Mouse (Mus musculus) intestine, embryonic 16.5 days (tissue): ENCODE measurements around the gene Palm3. TPM values are rescaled to one million over a fixed set of nuclear protein-coding genes. Genes with fewer than 3 reads are reported as not detected.

Experiments used
- ATAC-seq: fragments of 200-750 bp; cut with Nextera tagmentation; 2 replicates; pipeline ENCODE4 v1.8.0; 2017; ENCODE audit warnings: moderate TSS enrichment, moderate library complexity
- H3K27ac ChIP-seq: fragments of 300-500 bp; sonication (generic); 2 replicates; pipeline ENCODE4 v1.5.1; 2014; ENCODE audit warnings: mild to moderate bottlenecking, low read length
- H3K27me3 ChIP-seq: fragments of 300-500 bp; sonication (generic); replicated peaks from 2 replicates; pipeline ENCODE4 v1.6.1; 2014; ENCODE audit warnings: low read length, control low read depth, mixed read lengths; ENCODE audit not compliant: control insufficient read depth, insufficient read depth
- H3K36me3 ChIP-seq: fragments of 300-500 bp; sonication (generic); 2 replicates; pipeline ENCODE4 v1.6.1; 2014; ENCODE audit warnings: low read length, control low read depth; ENCODE audit not compliant: control insufficient read depth, insufficient read depth
- H3K4me1 ChIP-seq: fragments of 300-500 bp; sonication (generic); 2 replicates; pipeline ENCODE4 v1.6.1; 2014; ENCODE audit warnings: low read length, control low read depth, mixed read lengths; ENCODE audit not compliant: control insufficient read depth, insufficient read depth
- H3K4me2 ChIP-seq: fragments of 300-500 bp; sonication (generic); 2 replicates; pipeline ENCODE4 v1.6.1; 2014; ENCODE audit warnings: low read depth, low read length, control low read depth
- H3K4me3 ChIP-seq: fragments of 300-500 bp; sonication (generic); 2 replicates; pipeline ENCODE4 v1.5.1; 2014; ENCODE audit warnings: mild to moderate bottlenecking, low read length
- H3K9ac ChIP-seq: fragments of 300-500 bp; sonication (generic); 2 replicates; pipeline ENCODE4 v1.6.1; 2014; ENCODE audit warnings: low read depth, low read length
- H3K9me3 ChIP-seq: fragments of 300-500 bp; sonication (generic); 2 replicates; pipeline ENCODE4 v1.6.1; 2016; ENCODE audit warnings: low read length, control low read depth; ENCODE audit not compliant: control insufficient read depth
- WGBS: fragments of 180-500 bp; shearing (Covaris S2); extraction: QIAGEN DNeasy Blood & Tissue Kit; methylation state at CpG from one replicate; pipeline ENCODE4 v1.1.7; 2014; 5-methylcytosine and 5-hydroxymethylcytosine counted together
- polyA plus RNA-seq: library from polyadenylated mRNA; unstranded; fragments of >200 nt; fragmentation: Nextera tagmentation; extraction: Ambion mirVana; gene quantifications from 2 replicates; pipeline ENCODE4 v1.2.1, GENCODE M21; 2015

Gene Palm3
- polyA plus RNA-seq, 1 experiment from 2014 or later: 6.4 TPM

DNA sequence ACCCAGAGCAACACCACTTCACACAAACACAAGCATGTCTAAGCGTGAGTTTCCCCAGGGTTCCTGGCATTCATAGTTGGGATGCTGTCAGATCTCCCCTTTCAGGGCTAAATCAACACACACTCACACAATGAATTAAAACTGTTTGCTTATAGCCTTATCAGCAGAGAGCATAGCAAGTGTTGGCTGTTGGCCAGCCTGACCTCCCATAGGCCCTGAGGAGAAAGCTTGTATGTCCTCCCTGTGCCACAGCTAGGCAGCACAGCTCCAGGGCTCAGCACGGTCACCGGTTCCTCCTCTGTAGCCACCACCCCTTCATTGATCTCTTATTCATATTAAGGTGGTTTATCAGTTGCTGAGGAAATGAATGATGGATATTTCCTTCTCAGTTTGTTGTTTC is 31.5 kb downstream of the Palm3 start:
- Histone ChIP-seq H3K4me2 (no peak overlapping the region), H3K27ac (no peak overlapping the region), H3K4me1 (no peaks in the 10 kb centered on the region), H3K4me3 (no peak overlapping the region), H3K9ac (no peak overlapping the region), H3K27me3 (no peaks in the 10 kb centered on the region), H3K9me3 (no peaks in the 10 kb centered on the region), H3K36me3 (no peaks in the 10 kb centered on the region)
- WGBS: 54% methylated on average over 3 of the region's 3 CpGs
- peak; percentile 72 for ATAC-seq

DNA sequence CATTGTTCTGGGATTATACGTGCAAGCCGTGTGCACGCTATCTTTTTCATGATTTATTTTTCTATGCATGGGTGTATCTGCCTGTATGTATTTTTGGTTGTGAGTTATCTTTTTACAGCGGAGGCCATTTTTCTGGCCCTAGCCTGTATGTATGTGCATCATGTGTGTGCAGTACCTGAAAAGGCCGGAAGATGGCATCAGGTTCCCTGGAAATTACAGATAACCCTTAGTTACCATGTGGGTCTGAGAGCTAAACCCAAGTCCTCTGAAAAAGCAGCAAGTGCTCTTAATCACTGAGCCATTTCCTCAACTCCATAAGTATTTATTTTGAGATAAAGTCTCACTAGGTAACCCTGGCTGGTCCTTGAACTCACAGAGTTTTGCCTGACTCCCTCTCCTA is 32.0 kb downstream of the Palm3 start:
- ATAC-seq: no peak
- Histone ChIP-seq H3K9ac (no peak overlapping the region), H3K4me2 (no peak overlapping the region), H3K27me3 (no peaks in the 10 kb centered on the region), H3K4me3 (no peak overlapping the region), H3K36me3 (no peaks in the 10 kb centered on the region), H3K27ac (no peak overlapping the region), H3K4me1 (no peaks in the 10 kb centered on the region), H3K9me3 (no peaks in the 10 kb centered on the region)
- 94% methylated on average over 5 of the region's 5 CpGs for WGBS

DNA sequence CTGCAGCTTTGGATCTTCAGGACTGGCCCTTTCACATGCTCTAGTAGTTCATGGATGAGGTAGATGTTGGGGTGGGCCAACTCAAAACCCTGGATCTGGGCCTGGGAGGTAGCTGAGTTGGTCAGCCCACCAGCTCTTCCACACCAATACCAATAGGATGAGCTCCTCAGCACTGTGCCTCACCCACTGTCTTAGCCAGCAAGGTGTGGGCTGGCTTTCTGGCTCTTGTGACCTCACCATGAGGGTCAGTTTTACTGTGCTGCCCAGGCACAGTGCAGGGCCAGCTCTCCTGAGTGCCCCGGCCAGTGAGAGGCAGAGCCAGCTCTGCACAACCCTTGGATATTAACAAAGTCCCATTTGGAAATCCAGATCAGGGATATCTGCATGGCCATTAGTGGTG is 36.6 kb downstream of the Palm3 start:
- ATAC-seq: no peak

DNA sequence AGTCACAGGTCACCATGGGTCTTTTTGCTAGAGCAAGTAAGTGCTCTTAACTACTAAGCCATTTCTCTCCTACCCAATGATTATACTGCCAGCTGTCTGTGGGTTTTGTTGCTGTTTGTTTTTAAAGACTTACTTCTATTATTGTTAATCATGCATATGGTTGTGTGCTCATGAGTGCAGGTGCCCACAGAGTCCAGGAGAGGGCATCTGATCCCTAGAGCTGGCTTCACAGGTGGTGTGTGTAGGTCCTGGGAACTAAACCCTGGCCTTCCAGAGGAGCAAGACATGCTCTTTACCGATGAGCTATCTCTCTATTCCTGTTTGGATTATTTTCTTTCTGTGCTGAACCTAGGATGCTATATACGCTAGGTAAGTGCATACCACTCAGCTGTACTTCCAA is 38.0 kb downstream of the Palm3 start:
- WGBS: 90% methylated on average over 2 of the region's 2 CpGs
- no peak overlapping the region for H3K27ac ChIP-seq
- H3K36me3 ChIP-seq: no peaks in the 10 kb centered on the region
- H3K9me3 ChIP-seq: no peaks in the 10 kb centered on the region
- ATAC-seq: no peak
- no peak overlapping the region for H3K9ac ChIP-seq
- no peak overlapping the region for H3K4me2 ChIP-seq
- no peaks in the 10 kb centered on the region for H3K27me3 ChIP-seq
- H3K4me3 ChIP-seq: no peak overlapping the region
- no peaks in the 10 kb centered on the region for H3K4me1 ChIP-seq

More for the DNA sequence above, 36.6 kb downstream of the Palm3 start:
- Histone ChIP-seq H3K9ac (no peak overlapping the region), H3K27ac (no peak overlapping the region), H3K4me2 (no peak overlapping the region), H3K4me3 (no peak overlapping the region), H3K4me1 (no peaks in the 10 kb centered on the region), H3K27me3 (no peaks in the 10 kb centered on the region), H3K9me3 (no peaks in the 10 kb centered on the region), H3K36me3 (no peaks in the 10 kb centered on the region)
- 100% methylated on average over 1 of the region's 1 CpGs for WGBS

DNA sequence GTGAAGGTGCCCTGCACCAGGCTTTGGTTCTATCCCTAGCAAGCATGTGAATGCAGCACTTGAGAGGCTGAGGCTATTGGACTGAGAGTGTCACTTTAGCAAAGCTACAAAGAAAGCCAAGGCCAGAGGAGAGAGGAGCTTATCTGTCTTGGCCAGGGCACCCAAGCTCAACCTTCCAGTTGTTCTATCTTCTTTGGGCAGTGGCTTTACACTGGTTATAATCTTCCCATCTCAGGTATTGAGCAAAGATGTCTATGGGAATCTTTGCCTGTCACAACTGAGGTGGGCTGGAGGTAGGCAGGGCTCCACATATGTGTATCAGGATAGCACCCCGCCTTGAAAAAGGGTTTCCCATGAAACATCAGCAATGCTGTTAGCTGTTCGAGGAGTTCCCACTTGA is 39.0 kb downstream of the Palm3 start:
- ATAC-seq: no peak
- 80% methylated on average over 2 of the region's 2 CpGs for WGBS
- Histone ChIP-seq H3K36me3 (no peaks in the 10 kb centered on the region), H3K9me3 (no peaks in the 10 kb centered on the region), H3K27me3 (no peaks in the 10 kb centered on the region), H3K4me3 (no peak overlapping the region), H3K27ac (no peak overlapping the region), H3K4me1 (no peaks in the 10 kb centered on the region), H3K4me2 (no peak overlapping the region), H3K9ac (no peak overlapping the region)

DNA sequence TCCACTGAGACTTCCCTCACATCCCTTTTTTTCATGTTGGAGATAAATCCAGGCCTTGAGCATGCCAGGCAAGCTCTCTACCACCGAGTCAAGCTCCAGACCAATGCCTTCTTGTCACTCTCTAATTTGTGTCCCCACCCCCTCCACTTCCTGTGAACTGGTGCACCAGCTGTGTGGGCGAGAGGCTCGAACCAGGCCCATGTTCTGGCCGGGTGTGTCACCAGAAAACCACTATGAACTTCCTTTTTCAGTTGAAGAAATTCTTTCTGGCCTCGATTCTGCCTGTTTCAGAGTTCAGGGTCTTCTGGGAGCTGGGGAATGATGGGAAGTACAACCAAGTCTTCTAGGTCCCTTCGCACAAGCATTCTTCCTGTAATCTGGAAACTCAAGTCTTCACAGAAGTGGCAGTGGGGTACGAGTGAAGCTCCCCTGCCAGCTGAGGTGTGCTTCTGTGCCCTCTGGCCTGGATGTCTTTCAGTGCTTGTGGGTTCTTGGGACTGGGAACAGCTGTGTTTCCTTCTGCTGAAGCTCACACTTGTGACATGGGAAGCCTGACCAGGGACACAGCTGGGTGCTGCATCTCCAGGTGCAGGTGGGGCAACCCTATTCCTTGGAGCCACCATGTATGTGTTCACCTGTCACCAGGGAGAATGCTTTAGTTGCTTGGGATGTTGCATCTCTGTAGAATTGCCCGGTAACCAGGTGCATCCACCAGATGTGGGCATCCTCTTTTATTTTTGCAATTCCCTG is 42.8 kb downstream of the Palm3 start:
- WGBS: 64% methylated on average over 8 of the region's 8 CpGs

DNA sequence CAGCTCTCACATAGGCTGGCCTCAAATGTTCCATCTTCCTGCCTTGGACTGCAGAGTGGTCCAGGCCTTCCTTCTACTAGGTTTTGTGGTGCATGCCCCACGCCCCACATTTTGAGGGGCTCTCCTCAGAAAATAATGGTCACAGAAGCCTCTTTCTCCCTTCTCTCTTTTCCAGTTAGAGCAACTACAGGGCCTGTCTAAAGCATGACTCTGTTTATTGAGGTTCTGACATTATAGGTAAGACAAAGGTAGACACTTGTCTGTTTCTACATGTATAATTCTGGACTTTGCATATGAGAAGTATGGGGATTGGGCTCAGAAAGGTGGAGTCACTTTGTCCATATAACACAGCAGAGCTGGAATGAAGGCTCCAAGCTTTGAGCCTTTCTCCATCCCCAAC is 43.8 kb downstream of the Palm3 start, which contains the start of gene Gm10643:
TSS of gene Gm10643 (minus strand) at position 101 of the 400 bp plus-strand sequence.
- H3K4me2 ChIP-seq: peak within 1 kb of the TSS; percentile 76
- peak within 1 kb of the TSS; percentile 84 for H3K9ac ChIP-seq
- WGBS: 87% methylated on average over 1 of the region's 1 CpGs
- ATAC-seq: no peak
- H3K36me3 ChIP-seq: no peaks in the 10 kb centered on the region
- peak within 1 kb of the TSS; percentile 89 for H3K27ac ChIP-seq
- peaks cover 24% of the 10 kb centered on the region for H3K4me1 ChIP-seq
- H3K4me3 ChIP-seq: peak within 1 kb of the TSS; percentile 68
- H3K27me3 ChIP-seq: no peaks in the 10 kb centered on the region
- no peaks in the 10 kb centered on the region for H3K9me3 ChIP-seq

More for the DNA sequence above, 42.8 kb downstream of the Palm3 start:
- H3K4me1 ChIP-seq: peaks cover 14% of the 10 kb centered on the region
- no peak overlapping the region for H3K4me3 ChIP-seq
- no peaks in the 10 kb centered on the region for H3K9me3 ChIP-seq
- H3K4me2 ChIP-seq: no peak overlapping the region
- H3K27me3 ChIP-seq: no peaks in the 10 kb centered on the region
- H3K27ac ChIP-seq: no peak overlapping the region
- H3K36me3 ChIP-seq: no peaks in the 10 kb centered on the region
- H3K9ac ChIP-seq: no peak overlapping the region
- ATAC-seq: no peak

DNA sequence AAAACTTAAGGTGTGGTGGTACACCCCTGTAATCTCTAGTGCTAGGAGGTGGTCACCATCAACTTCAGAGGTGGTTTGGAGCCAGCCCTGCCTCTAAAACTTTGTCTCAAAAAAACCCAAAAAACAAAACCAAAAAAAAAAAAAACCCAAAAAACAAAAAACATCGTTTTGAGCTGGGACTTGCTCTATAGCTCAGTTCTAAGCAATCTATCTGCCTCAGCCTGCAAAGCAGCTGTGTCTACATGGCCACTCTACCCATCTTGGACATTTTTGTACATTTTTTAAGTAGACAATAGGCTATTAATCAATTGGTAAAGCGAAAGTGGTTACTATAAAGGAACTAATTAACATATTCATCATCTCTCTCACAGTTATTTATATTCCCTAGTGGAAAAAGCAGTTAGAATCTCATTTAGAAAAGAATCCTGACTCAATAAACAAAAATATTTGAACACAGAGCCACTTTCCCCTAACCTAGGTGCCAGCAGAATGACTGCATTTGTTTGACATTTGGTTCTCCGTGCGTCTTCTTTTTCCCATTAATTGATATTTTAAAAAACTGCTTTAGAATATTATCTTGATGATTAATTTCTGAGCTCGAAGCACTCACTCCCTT is 44.3 kb downstream of the Palm3 start:
- 22% methylated on average over 5 of the region's 5 CpGs for WGBS
- no peak for ATAC-seq
- peak overlapping the region; percentile 76 for H3K4me2 ChIP-seq
- no peaks in the 10 kb centered on the region for H3K27me3 ChIP-seq
- peak overlapping the region; percentile 84 for H3K9ac ChIP-seq
- peak overlapping the region; percentile 68 for H3K4me3 ChIP-seq
- peak overlapping the region; percentile 89; the same call in 1 of the 2 replicates for H3K27ac ChIP-seq
- H3K36me3 ChIP-seq: no peaks in the 10 kb centered on the region
- no peaks in the 10 kb centered on the region for H3K9me3 ChIP-seq
- peaks cover 25% of the 10 kb centered on the region for H3K4me1 ChIP-seq

DNA sequence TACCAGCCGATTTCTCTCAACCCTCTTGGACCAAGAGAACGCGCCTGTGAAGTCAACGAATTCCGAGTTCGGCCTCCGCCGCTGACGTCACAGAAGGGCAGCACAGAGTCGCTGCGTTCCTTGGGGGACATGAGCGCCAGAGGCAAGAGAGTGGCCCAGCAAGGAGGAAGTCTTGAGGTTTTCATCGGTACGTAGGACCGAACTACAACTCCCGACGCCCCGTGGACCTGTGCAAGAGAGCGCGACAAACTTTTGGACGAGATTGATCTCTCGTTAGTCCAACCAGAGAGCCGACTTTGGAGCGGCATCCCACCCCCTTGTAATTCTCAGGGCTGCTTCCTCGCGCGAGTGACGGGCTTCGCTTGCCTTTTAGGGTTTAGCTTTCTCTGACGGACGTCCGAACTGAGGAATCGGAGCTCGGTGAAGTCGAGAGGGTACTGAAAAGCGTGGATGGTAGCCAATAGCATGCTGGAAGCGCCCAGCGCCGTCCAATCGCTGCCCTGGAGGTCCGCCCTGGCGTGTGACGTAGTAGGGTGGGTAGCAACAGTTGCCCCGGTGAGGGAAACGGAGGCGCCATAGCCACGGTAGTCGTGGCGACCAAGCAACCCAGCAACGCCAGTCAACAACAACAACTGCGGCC is 45.1 kb downstream of the Palm3 start, which contains the start of gene Rfx1:
TSS of gene Rfx1 (plus strand) at position 544 of the 640 bp plus-strand sequence.
- peaks cover 26% of the 10 kb centered on the region for H3K4me1 ChIP-seq
- ATAC-seq: peak; percentile 98
- no peaks in the 10 kb centered on the region for H3K9me3 ChIP-seq
- H3K27ac ChIP-seq: peak within 1 kb of the TSS; percentile 98
- peak within 1 kb of the TSS; percentile 97 for H3K4me3 ChIP-seq
- H3K4me2 ChIP-seq: peak within 1 kb of the TSS; percentile 76
- under 1% methylated on average over 51 of the region's 51 CpGs for WGBS
- no peaks in the 10 kb centered on the region for H3K27me3 ChIP-seq
- H3K36me3 ChIP-seq: no peaks in the 10 kb centered on the region
- peak within 1 kb of the TSS; percentile 91 for H3K9ac ChIP-seq
